ENCODE assay signal across 9 mouse cellular contexts in the genomic region with DNA sequence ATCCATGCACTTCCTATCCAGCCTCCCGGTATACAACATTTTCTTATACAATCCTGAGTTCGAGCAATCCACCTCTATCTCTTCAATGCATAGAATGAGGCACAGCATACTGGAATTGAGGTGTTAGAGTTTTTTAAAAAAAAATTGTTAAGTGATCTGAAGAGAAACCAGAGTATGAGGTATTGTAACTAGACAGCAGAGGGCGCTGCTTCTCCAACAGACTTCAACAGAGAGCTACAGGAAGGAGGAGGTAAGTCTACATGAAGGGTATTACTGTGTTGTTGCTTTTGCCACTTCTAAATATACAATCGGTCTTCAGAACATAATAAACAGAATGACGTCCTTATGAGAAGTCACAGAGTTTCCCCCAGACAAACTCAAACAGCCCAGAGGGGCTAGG.
DNase-seq lines count a peak whose midpoint lies in the region; ATAC-seq and TF ChIP-seq lines count a peak whose summit lies in the region.
"Had no signal": no experiment of that assay in that cellular context is flagged by ENCODE, and none has a peak within 500 bp of the region (broad histone marks: within the 10 kb centered on the region; RNA-seq: fewer than 3 reads in every experiment).

No protein-coding gene starts in this region.

- no peaks in the 10 kb centered on the region for H3K36me3 ChIP-seq in ES-E14 (ENCODE audit: control insufficient read depth, insufficient read depth, low read length, poor library complexity, severe bottlenecking)
- H3K36me3 ChIP-seq in liver, embryonic 14.5 days (replicated peaks; ENCODE audit: control insufficient read depth, insufficient read depth, low read depth) = no peaks in the 10 kb centered on the region
- H3K36me3 ChIP-seq: embryonic facial prominence, embryonic 13.5 days had no signal

- H3K9ac ChIP-seq in ES-E14 (ENCODE audit: insufficient read depth, low read depth, low read length, poor library complexity, severe bottlenecking) = no peak overlapping the region
- H3K9ac ChIP-seq in liver, embryonic 14.5 days (replicated peaks) = no peak overlapping the region
- H3K9ac ChIP-seq: embryonic facial prominence, embryonic 13.5 days had no signal

- peak; percentile 31; the same call in 1 of the 2 replicates for TF ChIP-seq CTCF in liver, embryonic 14.5 days (IDR thresholded peaks at IDR 0.05; ENCODE audit: low read depth)

- DNase-seq in layer of hippocampus, postnatal 10 days (ENCODE audit: low spot score in 2 of 2) = peak; percentile 52 to 64
- DNase-seq in layer of hippocampus, adult 8-10 months (ENCODE audit: low spot score in 2 of 2) = no peak
- DNase-seq in ES-E14 (ENCODE audit: low read depth, low spot score) = peak; percentile 54
- DNase-seq in brain, adult 2 months (ENCODE audit: low read depth, low spot score) = peak; percentile 77
- no peak for DNase-seq in liver, embryonic 14.5 days (ENCODE audit: low read depth in 3 of 3, low spot score in 3 of 3)
- no peak for DNase-seq in ovary, postnatal 36 days (ENCODE audit: low spot score)
- DNase-seq in adrenal gland, adult 2 months = no peak
- DNase-seq in layer of hippocampus, postnatal 36 days = no peak

- TF ChIP-seq EP300 in liver, embryonic 14.5 days (IDR thresholded peaks at IDR 0.05; ENCODE audit: low read depth) = no peak

- 44% methylated on average over 5 of the region's 5 CpGs for WGBS in liver, embryonic 14.5 days (ENCODE audit: insufficient replicate concordance)

- H3K4me3 ChIP-seq in ES-E14 (ENCODE audit: insufficient read depth in 1 of 2, low read depth in 1 of 2, low read length in 2 of 2, poor library complexity in 1 of 2, severe bottlenecking in 1 of 2) = no peak overlapping the region
- no peak overlapping the region for H3K4me3 ChIP-seq in liver, embryonic 14.5 days (ENCODE audit: insufficient read depth in 1 of 2, low read depth in 2 of 2, low read length in 2 of 2)
- H3K4me3 ChIP-seq: embryonic facial prominence, embryonic 13.5 days had no signal

- H3K27me3 ChIP-seq in liver, embryonic 14.5 days (ENCODE audit: control insufficient read depth, insufficient read depth, low read length) = no peaks in the 10 kb centered on the region
- H3K27me3 ChIP-seq: embryonic facial prominence, embryonic 13.5 days had no signal

- no peak for ATAC-seq in liver, embryonic 14.5 days (ENCODE audit: insufficient read depth)

- no peaks in the 10 kb centered on the region for H3K9me3 ChIP-seq in ES-E14 (ENCODE audit: control insufficient read depth, insufficient read depth, low read depth, low read length)
- no peaks in the 10 kb centered on the region for H3K9me3 ChIP-seq in liver, embryonic 14.5 days (ENCODE audit: control insufficient read depth, low read length)
- H3K9me3 ChIP-seq: embryonic facial prominence, embryonic 13.5 days had no signal

- no peak overlapping the region for H3K4me2 ChIP-seq in liver, embryonic 14.5 days (ENCODE audit: low read depth)
- H3K4me2 ChIP-seq: embryonic facial prominence, embryonic 13.5 days had no signal

- no peak overlapping the region for H3K27ac ChIP-seq in ES-E14 (ENCODE audit: insufficient read depth, low read depth, low read length, poor library complexity, severe bottlenecking)
- H3K27ac ChIP-seq in liver, embryonic 14.5 days = no peak overlapping the region
- H3K27ac ChIP-seq: embryonic facial prominence, embryonic 13.5 days had no signal

- in situ Hi-C loops in ES-E14 (cut with MboI; ENCODE audit: low sequenced_read_pairs in 2 of 2, unreplicated experiment in 2 of 2) = loop anchor here in 1 of 2 experiments (25.0 kb wide), 1 partner anchor 172 kb away; a partner anchor contains a TSS

- peaks cover 0 to 6% of the 10 kb centered on the region in 2 experiments; a peak in 1 of 4 replicates for H3K4me1 ChIP-seq in ES-E14 (ENCODE audit: control insufficient read depth in 2 of 2, insufficient read depth in 2 of 2, low read length in 2 of 2, poor library complexity in 1 of 2)
- H3K4me1 ChIP-seq in liver, embryonic 14.5 days (replicated peaks; ENCODE audit: control insufficient read depth in 2 of 2, insufficient read depth in 2 of 2, low read length in 1 of 2) = no peaks in the 10 kb centered on the region

TF ChIP-seq in ES-E14, 5 proteins besides CTCF, POLR2A, EP300 and RAD21:
- TF ChIP-seq ZNF384 (IDR thresholded peaks at IDR 0.05; ENCODE audit: low read depth, low read length) (peak; percentile 90), HCFC1 (IDR thresholded peaks at IDR 0.05; ENCODE audit: borderline replicate concordance, insufficient read depth, low read length) (no peak), ZC3H11A (IDR thresholded peaks at IDR 0.05; ENCODE audit: borderline replicate concordance, low read depth, low read length) (peak; percentile 38; the same call in 1 of the 2 replicates), MAFK (IDR thresholded peaks at IDR 0.05; ENCODE audit: insufficient read depth, low read depth, low read length) (no peak), CHD2 (IDR thresholded peaks at IDR 0.05; ENCODE audit: low read depth, low read length) (no peak)

Comparison
In these comparisons a context has a peak if more than half of its experiments do, and no peak if none do; other contexts are left out.
1. DNase-seq: peak in layer of hippocampus, postnatal 10 days (2 of 2), ES-E14 (single experiment) and brain, adult 2 months (single experiment); none in layer of hippocampus, adult 8-10 months (0 of 2), liver, embryonic 14.5 days (0 of 3), ovary, postnatal 36 days (single experiment), adrenal gland, adult 2 months (single experiment) and layer of hippocampus, postnatal 36 days (0 of 2).